Mouse (Mus musculus): ENCODE data around the gene Nkap. TPM values are rescaled to one million over a fixed set of nuclear protein-coding genes. Genes with fewer than 3 reads are reported as not detected.

Gene Nkap
- polyA plus RNA-seq (2021; fragmentation: Nextera tagmentation): 8.8 and 9.7 TPM in 2 replicates
- long read RNA-seq, experiment 1, full-length matches to known transcripts: 2 of 39 reads
- long read RNA-seq, experiment 1, partial matches to known transcripts: 35 of 39 reads
- long read RNA-seq, experiment 1, other reads (novel, unspliced or antisense): 2 of 39 reads
- long read RNA-seq, experiment 2, full-length matches to known transcripts: 43 of 54 reads
- long read RNA-seq, experiment 2, partial matches to known transcripts: 10 of 54 reads
- long read RNA-seq, experiment 2, other reads (novel, unspliced or antisense): 1 of 54 reads

GRCm38 (mm10) chrX:37126671-37127358, at the start of gene Nkap:
Nkap (plus strand) TSS chrX:37126795.

GRCm38 (mm10) chrX:37084927-37085660, 41.5 kb upstream of the Nkap start, which contains the start of gene Rpl39:
Rpl39 (minus strand) TSS chrX:37085402.

DNA sequence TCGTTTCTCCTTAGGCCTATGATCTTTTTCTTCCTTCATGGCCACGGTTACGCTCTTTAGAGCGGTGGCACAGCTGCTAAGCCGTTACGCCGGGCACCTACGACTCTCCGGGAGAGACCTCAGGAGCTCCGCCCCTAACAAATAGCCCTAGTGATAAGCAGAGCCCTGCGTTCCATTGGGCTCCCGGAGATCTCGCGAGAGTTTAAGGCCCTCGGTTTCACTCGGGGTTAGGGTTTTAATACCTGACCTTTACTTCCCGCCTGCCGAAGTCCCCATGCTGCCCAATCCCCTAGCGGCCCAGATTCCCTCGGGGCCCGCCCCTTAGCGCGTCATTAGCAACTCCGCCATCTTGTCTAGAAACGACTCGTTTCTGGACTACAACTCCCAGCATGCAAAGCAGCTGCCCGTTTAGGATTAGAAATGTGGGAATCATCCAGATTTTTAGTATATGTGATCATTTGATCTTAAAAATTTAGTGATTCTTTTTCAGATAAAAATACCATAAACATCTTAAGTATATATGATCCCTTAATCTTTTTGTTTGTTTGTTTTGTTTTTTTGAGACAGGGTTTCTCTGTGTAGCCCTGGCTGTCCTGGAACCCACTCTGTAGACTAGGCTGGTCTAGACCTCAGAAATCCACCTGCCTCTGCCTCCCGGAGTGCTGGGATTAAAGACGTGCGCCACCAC, 16.3 kb upstream of the Nkap start, which contains the start of gene Upf3b:
Upf3b (minus strand) TSS at position 130 of the 688 bp plus-strand sequence.

DNA sequence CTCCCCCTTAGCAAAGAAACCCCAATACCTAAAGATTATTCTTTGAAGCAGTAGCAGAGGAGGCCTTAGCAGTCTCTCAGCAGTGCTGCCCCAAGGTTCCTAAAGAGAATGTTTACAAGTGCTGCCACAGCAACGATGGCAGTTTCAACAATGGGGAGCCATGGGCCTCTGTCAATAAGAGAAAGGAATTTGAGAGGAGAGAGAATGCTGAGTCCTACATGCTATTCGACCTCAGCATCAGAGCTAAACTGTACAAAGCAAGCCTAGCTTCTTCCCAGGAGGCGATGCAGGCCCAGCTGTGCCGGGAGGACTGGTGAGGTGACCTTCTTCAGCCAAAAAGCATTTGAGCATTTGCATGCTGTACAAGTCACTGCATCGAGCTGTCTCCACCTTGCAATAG, 42.1 kb downstream of the Nkap start, which contains the start of gene Akap14:
Akap14 (minus strand) TSS at position 101 of the 400 bp plus-strand sequence.

GRCm38 (mm10) chrX:37191105-37191743, 64.6 kb downstream of the Nkap start, which contains the start of the genes Ndufa1 and Rnf113a1:
Ndufa1 (minus strand) TSS chrX:37191163.
Rnf113a1 (plus strand) TSS chrX:37191245.

Other genes with a start within 250 kb of the Nkap start
- 11.6 and 11.9 TPM in 2 replicates for gene Nkrf, start 223.9 kb upstream of the Nkap start, polyA plus RNA-seq (2021; fragmentation: Nextera tagmentation)
- 29.7 and 31.6 TPM in 2 replicates for gene Sept6, start 135.0 kb upstream of the Nkap start, polyA plus RNA-seq (2021; fragmentation: Nextera tagmentation)
- gene Sowahd, start 78.0 kb upstream of the Nkap start, polyA plus RNA-seq (2021; fragmentation: Nextera tagmentation): not detected in 2 replicates
- 1,190 and 1,219 TPM in 2 replicates for gene Rpl39, start 41.4 kb upstream of the Nkap start, polyA plus RNA-seq (2021; fragmentation: Nextera tagmentation)
- 9.2 and 10.0 TPM in 2 replicates for gene Upf3b, start 16.5 kb upstream of the Nkap start, polyA plus RNA-seq (2021; fragmentation: Nextera tagmentation)
- gene Akap14, start 42.0 kb downstream of the Nkap start, polyA plus RNA-seq (2021; fragmentation: Nextera tagmentation): 0.26 and 0.53 TPM in 2 replicates
- gene Ndufa1, start 64.4 kb downstream of the Nkap start, polyA plus RNA-seq (2021; fragmentation: Nextera tagmentation): 1,377 and 1,764 TPM in 2 replicates
- 13.3 and 15.8 TPM in 2 replicates for gene Rnf113a1, start 64.5 kb downstream of the Nkap start, polyA plus RNA-seq (2021; fragmentation: Nextera tagmentation)
- gene Gm9, start 84.2 kb downstream of the Nkap start, polyA plus RNA-seq (2021; fragmentation: Nextera tagmentation): not detected in 2 replicates
- gene Rhox1, start 95.5 kb downstream of the Nkap start, polyA plus RNA-seq (2021; fragmentation: Nextera tagmentation): not detected in 2 replicates
- gene Rhox2a, start 118.2 kb downstream of the Nkap start, polyA plus RNA-seq (2021; fragmentation: Nextera tagmentation): not detected in 2 replicates
- not detected in 2 replicates for gene Rhox3a, start 123.1 kb downstream of the Nkap start, polyA plus RNA-seq (2021; fragmentation: Nextera tagmentation)
- not detected in 2 replicates for gene Rhox4a, start 138.5 kb downstream of the Nkap start, polyA plus RNA-seq (2021; fragmentation: Nextera tagmentation)

Data from layer of hippocampus, adult 6 months (tissue).